Mouse (Mus musculus) lung, embryonic 14.5 days (tissue): ENCODE results near the gene Foxp1. TPM values are rescaled to one million over a fixed set of nuclear protein-coding genes. Genes with fewer than 3 reads are reported as not detected.

Experiments used
- ATAC-seq: fragments of 200-750 bp; cut with Nextera tagmentation; 2 replicates; pipeline ENCODE4 v1.8.0; 2017; ENCODE audit warnings: mild to moderate bottlenecking, moderate TSS enrichment, moderate library complexity; ENCODE audit not compliant: insufficient read depth
- DNase-seq: peaks from one replicate; pipeline ENCODE4 v3.0.0-alpha.2; 2015
- H3K27ac ChIP-seq: fragments of 300-500 bp; sonication (generic); 2 replicates; pipeline ENCODE4 v1.5.1; 2014; ENCODE audit warnings: low read depth, mild to moderate bottlenecking, moderate library complexity
- H3K27me3 ChIP-seq: fragments of 300-500 bp; sonication (generic); 2 replicates; pipeline ENCODE4 v1.6.1; 2014; ENCODE audit warnings: low read length, control low read depth; ENCODE audit not compliant: insufficient read depth
- H3K36me3 ChIP-seq: fragments of 300-500 bp; sonication (generic); 2 replicates; pipeline ENCODE4 v1.6.1; 2014; ENCODE audit warnings: control low read depth; ENCODE audit not compliant: insufficient read depth
- H3K4me1 ChIP-seq: fragments of 300-500 bp; sonication (generic); 2 replicates; pipeline ENCODE4 v1.6.1; 2014; ENCODE audit warnings: antibody characterized with exemption, control low read depth; ENCODE audit not compliant: insufficient read depth
- H3K4me2 ChIP-seq: fragments of 300-500 bp; sonication (generic); 2 replicates; pipeline ENCODE4 v1.6.1; 2014; ENCODE audit warnings: mild to moderate bottlenecking
- H3K4me3 ChIP-seq: fragments of 300-500 bp; sonication (generic); 2 replicates; pipeline ENCODE4 v1.5.1; 2014; ENCODE audit warnings: low read depth, low read length
- H3K9ac ChIP-seq: fragments of 300-500 bp; sonication (generic); 2 replicates; pipeline ENCODE4 v1.6.1; 2014
- H3K9me3 ChIP-seq: fragments of 300-500 bp; sonication (generic); 2 replicates; pipeline ENCODE4 v1.6.1; 2016; ENCODE audit warnings: low read depth, low read length, control low read depth
- CTCF ChIP-seq: IDR thresholded peaks from 2 replicates; pipeline ENCODE4 v1.5.1; 2016; ENCODE audit warnings: antibody characterized with exemption, low read depth
- WGBS: fragments of 180-500 bp; shearing (Covaris S2); extraction: QIAGEN DNeasy Blood & Tissue Kit; methylation state at CpG from one replicate; pipeline ENCODE4 v1.1.7; 2014; 5-methylcytosine and 5-hydroxymethylcytosine counted together
- polyA plus RNA-seq: library from polyadenylated mRNA; unstranded; fragments of >200 nt; fragmentation: Nextera tagmentation; extraction: Ambion mirVana; gene quantifications from 2 replicates; pipeline ENCODE4 v1.2.1, GENCODE M21; 2014

Foxp1 gene
- polyA plus RNA-seq, 1 experiment from 2014 or later = 111 TPM

DNA sequence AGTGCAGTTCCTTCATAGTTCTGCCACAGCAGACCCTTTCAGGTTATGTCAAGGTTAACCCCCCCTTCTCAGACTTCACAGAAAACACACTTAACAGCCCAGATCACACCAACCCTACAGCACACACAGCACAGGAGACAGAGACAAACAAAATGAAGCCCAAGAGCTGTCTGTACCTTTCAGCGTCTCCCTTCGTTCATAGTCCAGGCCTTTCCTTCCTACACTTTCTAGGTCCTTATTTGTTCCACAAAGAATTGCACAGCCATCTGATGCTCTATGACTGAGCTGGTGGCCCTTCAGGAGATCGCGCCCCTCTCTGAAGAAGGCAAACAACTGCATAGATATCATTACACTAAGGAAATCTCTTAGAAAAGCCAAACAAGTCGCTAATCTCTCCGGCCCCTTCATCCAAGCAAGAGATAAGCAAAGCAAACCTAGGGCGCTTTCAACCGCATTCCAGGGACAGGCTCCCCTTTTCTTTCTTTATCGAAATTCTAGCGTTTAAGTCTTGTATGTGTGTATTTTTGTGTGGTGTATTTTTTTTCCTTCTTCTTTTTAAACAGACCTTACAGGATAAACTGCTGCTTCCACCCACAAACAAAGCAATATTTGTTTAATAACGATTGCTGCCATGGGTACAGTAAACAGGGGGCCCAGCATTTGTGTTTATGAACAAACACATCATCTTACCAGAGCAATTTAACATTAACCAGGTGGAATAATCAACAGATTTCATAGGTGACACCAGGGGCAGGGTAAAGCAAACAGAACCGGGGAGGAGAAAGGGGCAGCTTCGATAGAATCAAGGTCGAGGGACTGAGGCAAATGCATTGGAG, 349.2 kb downstream of the Foxp1 start:
- H3K4me2 ChIP-seq = peak overlapping the region; percentile 47

GRCm38 (mm10) chr6:99172589-99172986, 349.9 kb downstream of the Foxp1 start:
- DNase-seq = peak; percentile 15
- no peak overlapping the region for H3K9ac ChIP-seq

More for the DNA sequence above, 349.2 kb downstream of the Foxp1 start:
- peak; percentile 43; the same call in 1 of the 2 replicates for ATAC-seq
- peak; percentile 45 for DNase-seq
- Histone ChIP-seq H3K4me1 (peaks cover 31% of the 10 kb centered on the region), H3K9me3 (no peaks in the 10 kb centered on the region), H3K9ac (no peak overlapping the region), H3K4me3 (peak overlapping the region; percentile 3), H3K27me3 (no peaks in the 10 kb centered on the region), H3K36me3 (no peaks in the 10 kb centered on the region), H3K27ac (peak overlapping the region; percentile 71)
- TF ChIP-seq CTCF = no peak
- 18% methylated on average over 14 of the region's 14 CpGs for WGBS

GRCm38 (mm10) chr6:99171901-99172588, 350.5 kb downstream of the Foxp1 start:
- 49% methylated on average over 8 of the region's 8 CpGs for WGBS
- no peaks in the 10 kb centered on the region for H3K9me3 ChIP-seq
- H3K27me3 ChIP-seq = no peaks in the 10 kb centered on the region
- peak overlapping the region; percentile 47 for H3K4me2 ChIP-seq
- peak overlapping the region; percentile 3; the same call in 1 of the 2 replicates for H3K4me3 ChIP-seq
- no peaks in the 10 kb centered on the region for H3K36me3 ChIP-seq
- DNase-seq (peak; percentile 11), ATAC-seq (no peak)
- H3K4me1 ChIP-seq = peaks cover 31% of the 10 kb centered on the region
- peak overlapping the region; percentile 71 for H3K27ac ChIP-seq
- H3K9ac ChIP-seq = no peak overlapping the region
- TF ChIP-seq CTCF = no peak

More at GRCm38 (mm10) chr6:99172589-99172986, 349.9 kb downstream of the Foxp1 start:
- H3K9me3 ChIP-seq = no peaks in the 10 kb centered on the region
- WGBS = 24% methylated on average over 6 of the region's 6 CpGs
- TF ChIP-seq CTCF = no peak
- H3K36me3 ChIP-seq = no peaks in the 10 kb centered on the region
- H3K27ac ChIP-seq = peak overlapping the region; percentile 71
- no peak for ATAC-seq
- peak overlapping the region; percentile 47 for H3K4me2 ChIP-seq
- H3K27me3 ChIP-seq = no peaks in the 10 kb centered on the region
- peaks cover 31% of the 10 kb centered on the region for H3K4me1 ChIP-seq
- peak overlapping the region; percentile 3; the same call in 1 of the 2 replicates for H3K4me3 ChIP-seq

DNA sequence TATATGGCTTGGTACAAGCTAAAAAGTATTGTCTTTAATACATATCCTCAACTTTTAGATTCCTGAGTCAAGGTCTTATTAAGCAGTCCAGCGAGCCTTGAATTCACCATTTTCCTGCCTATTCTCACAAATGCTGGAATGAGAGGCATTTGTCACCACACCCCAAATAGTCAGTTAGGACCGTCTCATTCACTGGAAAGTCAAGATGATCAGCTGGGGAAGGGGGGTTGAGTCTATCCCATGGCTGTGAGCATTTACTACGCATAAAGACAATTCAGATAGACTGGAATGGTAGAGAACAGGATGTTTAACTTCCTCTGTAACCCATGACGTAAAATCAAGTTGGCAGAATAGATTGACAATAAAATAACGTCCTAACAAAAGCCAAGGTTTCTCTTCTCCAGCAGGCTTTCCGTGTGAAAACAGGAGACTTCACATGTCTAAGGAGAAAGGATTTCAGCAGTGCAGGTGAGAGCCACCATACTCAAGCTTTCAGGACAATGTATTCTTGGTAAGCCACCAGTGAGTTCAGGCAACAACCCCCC, 351.2 kb downstream of the Foxp1 start:
- Histone ChIP-seq H3K27me3 (no peaks in the 10 kb centered on the region), H3K9me3 (no peaks in the 10 kb centered on the region), H3K36me3 (no peaks in the 10 kb centered on the region), H3K4me1 (peaks cover 31% of the 10 kb centered on the region), H3K27ac (peak overlapping the region; percentile 71), H3K9ac (no peak overlapping the region), H3K4me3 (no peak overlapping the region), H3K4me2 (peak overlapping the region; percentile 47)
- ATAC-seq (no peak), DNase-seq (peak; percentile 7)
- WGBS = 52% methylated on average over 6 of the region's 6 CpGs
- no peak for TF ChIP-seq CTCF

DNA sequence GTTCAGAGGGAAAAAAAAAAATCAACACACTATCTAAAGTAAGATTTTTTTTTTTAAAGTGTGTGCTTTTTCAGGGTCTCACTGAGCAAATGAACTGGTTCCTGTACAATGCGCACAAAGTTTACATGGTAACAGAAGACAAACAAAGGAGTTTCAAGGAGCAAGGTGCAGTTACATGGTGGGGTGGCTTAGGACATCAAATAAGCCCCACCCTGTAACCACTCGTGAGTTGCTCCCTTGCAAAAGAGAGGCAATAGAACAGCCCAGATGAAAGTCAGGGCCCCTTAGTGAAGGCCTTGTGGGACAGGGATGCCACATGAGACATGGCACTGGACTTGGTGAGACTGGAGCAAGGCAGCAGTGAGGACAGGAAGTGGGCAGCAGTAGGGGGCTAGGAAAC, 353.8 kb downstream of the Foxp1 start:
- no peaks in the 10 kb centered on the region for H3K36me3 ChIP-seq
- H3K4me3 ChIP-seq = no peak overlapping the region
- H3K4me2 ChIP-seq = no peak overlapping the region
- peak overlapping the region; percentile 56; the same call in 1 of the 2 replicates for H3K27ac ChIP-seq
- H3K9me3 ChIP-seq = no peaks in the 10 kb centered on the region
- no peak overlapping the region for H3K9ac ChIP-seq
- DNase-seq = no peak
- no peak for TF ChIP-seq CTCF
- peak; percentile 15; the same call in 1 of the 2 replicates for ATAC-seq
- H3K4me1 ChIP-seq = peaks cover 19% of the 10 kb centered on the region
- no peaks in the 10 kb centered on the region for H3K27me3 ChIP-seq
- 68% methylated on average over 2 of the region's 2 CpGs for WGBS

- Histone ChIP-seq H3K9ac (no peak overlapping the region), H3K4me1 (0 out of 2 replicates have a peak, but pooled peaks cover 5% of the 10 kb centered on the region), H3K4me2 (0 out of 2 replicates have a peak overlapping the region, but pooled peaks have one; percentile 2), H3K27me3 (no peaks in the 10 kb centered on the region), H3K27ac (no peak overlapping the region), H3K9me3 (no peaks in the 10 kb centered on the region), H3K4me3 (no peak overlapping the region), H3K36me3 (no peaks in the 10 kb centered on the region)
- 52% methylated on average over 8 of the region's 8 CpGs for WGBS
- ATAC-seq (no peak), DNase-seq (no peak)
- TF ChIP-seq CTCF = no peak
Measured at GRCm38 (mm10) chr6:99167001-99167400, 355.5 kb downstream of the Foxp1 start.
